Mouse (Mus musculus) limb, embryonic 14.5 days (tissue): ENCODE data around the gene Baiap2. TPM values are rescaled to one million over a fixed set of nuclear protein-coding genes. Genes with fewer than 3 reads are reported as not detected.

Experiments used
- ATAC-seq: fragments of 200-750 bp; cut with Nextera tagmentation; 2 replicates; pipeline ENCODE4 v1.8.0; 2017; ENCODE audit warnings: low read depth, moderate number of reproducible peaks, moderate TSS enrichment; ENCODE audit not compliant: low FRiP score
- DNase-seq: peaks from one replicate; pipeline ENCODE4 v3.0.0-alpha.2; 2015; ENCODE audit warnings: low spot score
- H3K27ac ChIP-seq: fragments of 300-500 bp; sonication (generic); replicated peaks from 2 replicates; pipeline ENCODE4 v1.5.1; 2014; ENCODE audit warnings: low read depth, mild to moderate bottlenecking, low read length, moderate library complexity, mixed read lengths
- H3K27me3 ChIP-seq: fragments of 300-500 bp; sonication (generic); 2 replicates; pipeline ENCODE4 v1.6.1; 2014; ENCODE audit warnings: low read length, mixed read lengths; ENCODE audit not compliant: control insufficient read depth, insufficient read depth
- H3K36me3 ChIP-seq: fragments of 300-500 bp; sonication (generic); 2 replicates; pipeline ENCODE4 v1.6.1; 2014; ENCODE audit warnings: mild to moderate bottlenecking, low read length, moderate library complexity, mixed read lengths; ENCODE audit not compliant: control insufficient read depth, insufficient read depth
- H3K4me1 ChIP-seq: fragments of 300-500 bp; sonication (generic); 2 replicates; pipeline ENCODE4 v1.6.1; 2014; ENCODE audit warnings: antibody characterized with exemption, low read length, mixed read lengths; ENCODE audit not compliant: control insufficient read depth, insufficient read depth
- H3K4me2 ChIP-seq: fragments of 300-500 bp; sonication (generic); replicated peaks from 2 replicates; pipeline ENCODE4 v1.6.1; 2014; ENCODE audit warnings: low read depth, mild to moderate bottlenecking, low read length, moderate library complexity; ENCODE audit not compliant: severe bottlenecking
- H3K4me3 ChIP-seq: fragments of 300-500 bp; sonication (generic); replicated peaks from 2 replicates; pipeline ENCODE4 v1.5.1; 2014; ENCODE audit warnings: low read length
- H3K9ac ChIP-seq: fragments of 300-500 bp; sonication (generic); 2 replicates; pipeline ENCODE4 v1.6.1; 2014; ENCODE audit warnings: mild to moderate bottlenecking, low read depth, low read length, moderate library complexity; ENCODE audit not compliant: severe bottlenecking
- H3K9me3 ChIP-seq: fragments of 300-500 bp; sonication (generic); 2 replicates; pipeline ENCODE4 v1.6.1; 2016; ENCODE audit warnings: low read length; ENCODE audit not compliant: control insufficient read depth
- POLR2A ChIP-seq: fragments of 200-500 bp; IDR thresholded peaks from 2 replicates; pipeline ENCODE4 v1.8.0; 2012; ENCODE audit warnings: inconsistent platforms, mild to moderate bottlenecking, moderate library complexity, borderline replicate concordance; ENCODE audit not compliant: insufficient read depth, insufficient read length; ENCODE audit errors: extremely low read depth
- WGBS: fragments of 180-500 bp; shearing (Covaris S2); extraction: QIAGEN DNeasy Blood & Tissue Kit; methylation state at CpG from one replicate; pipeline ENCODE4 v1.1.7; 2014; 5-methylcytosine and 5-hydroxymethylcytosine counted together
- polyA plus RNA-seq, 2 experiments: library from polyadenylated mRNA; depleted of rRNA in 1 of 2; stranded (reverse) in 1 of 2; unstranded in 1 of 2; fragments of >200 nt; fragmentation: Nextera tagmentation in 1 of 2; extraction: Ambion mirVana in 1 of 2; gene quantifications; 2 replicates each; pipeline versions ENCODE4 v1.2.1 to v1.2.3; 2012 to 2014

The Baiap2 gene
- polyA plus RNA-seq, 2 experiments, result 28.1 to 29.5 TPM

- Histone ChIP-seq H3K4me1 (peaks cover 20% of the 10 kb centered on the region), H3K4me2 (peak overlapping the region; percentile 87), H3K9ac (peak overlapping the region; percentile 97), H3K4me3 (peak overlapping the region; percentile 77), H3K27me3 (no peaks in the 10 kb centered on the region), H3K27ac (no peak overlapping the region), H3K36me3 (peaks cover 39% of the 10 kb centered on the region), H3K9me3 (no peaks in the 10 kb centered on the region)
- WGBS, result 21% methylated on average over 4 of the region's 4 CpGs
- ATAC-seq (no peak), DNase-seq (no peak)
- TF ChIP-seq POLR2A, result no peak
These were observed 28.2 kb upstream of the Baiap2 start for GRCm38 (mm10) chr11:119914381-119914780.

- Histone ChIP-seq H3K27ac (no peak overlapping the region), H3K4me1 (peaks cover 18% of the 10 kb centered on the region), H3K9ac (no peak overlapping the region), H3K4me2 (no peak overlapping the region), H3K9me3 (no peaks in the 10 kb centered on the region), H3K4me3 (no peak overlapping the region), H3K36me3 (peaks cover 49% of the 10 kb centered on the region), H3K27me3 (no peaks in the 10 kb centered on the region)
- DNase-seq (no peak), ATAC-seq (no peak)
- 84% methylated on average over 9 of the region's 9 CpGs for WGBS
- no peak for TF ChIP-seq POLR2A
These were observed 26.9 kb upstream of the Baiap2 start for GRCm38 (mm10) chr11:119915666-119916065.

- no peak overlapping the region for H3K4me2 ChIP-seq
These were observed 26.3 kb upstream of the Baiap2 start for GRCm38 (mm10) chr11:119916102-119916790.

GRCm38 (mm10) chr11:119916834-119917469 lies 25.6 kb upstream of the Baiap2 start:
- ATAC-seq (no peak), DNase-seq (no peak)
- Histone ChIP-seq H3K4me1 (peaks cover 18% of the 10 kb centered on the region), H3K27ac (no peak overlapping the region), H3K9me3 (no peaks in the 10 kb centered on the region), H3K9ac (no peak overlapping the region), H3K36me3 (peaks cover 49% of the 10 kb centered on the region), H3K4me3 (no peak overlapping the region), H3K4me2 (no peak overlapping the region), H3K27me3 (no peaks in the 10 kb centered on the region)
- 86% methylated on average over 21 of the region's 21 CpGs for WGBS
- TF ChIP-seq POLR2A, result no peak

More at GRCm38 (mm10) chr11:119916102-119916790, 26.3 kb upstream of the Baiap2 start:
- Histone ChIP-seq H3K27me3 (no peaks in the 10 kb centered on the region), H3K36me3 (peaks cover 49% of the 10 kb centered on the region), H3K4me1 (peaks cover 18% of the 10 kb centered on the region), H3K9ac (no peak overlapping the region), H3K4me3 (no peak overlapping the region), H3K27ac (no peak overlapping the region), H3K9me3 (no peaks in the 10 kb centered on the region)
- no peak for TF ChIP-seq POLR2A
- peak; percentile 49 for DNase-seq
- 81% methylated on average over 15 of the region's 15 CpGs for WGBS
- ATAC-seq, result no peak

- TF ChIP-seq POLR2A, result no peak
- Histone ChIP-seq H3K4me3 (no peak overlapping the region), H3K9me3 (no peaks in the 10 kb centered on the region), H3K9ac (no peak overlapping the region), H3K27me3 (no peaks in the 10 kb centered on the region), H3K4me2 (no peak overlapping the region), H3K36me3 (peaks cover 49% of the 10 kb centered on the region), H3K4me1 (peaks cover 9% of the 10 kb centered on the region), H3K27ac (no peak overlapping the region)
- DNase-seq (no peak), ATAC-seq (no peak)
- WGBS, result 87% methylated on average over 7 of the region's 7 CpGs
These were observed 24.0 kb upstream of the Baiap2 start for GRCm38 (mm10) chr11:119918521-119918920.
